Mouse (Mus musculus): ENCODE results near the gene Nprl3. TPM values are rescaled to one million over a fixed set of nuclear protein-coding genes. Genes with fewer than 3 reads are reported as not detected.

The Nprl3 gene
- total and polyA plus RNA-seq, 3 experiments, result 27.1 to 59.5 (median 27.2) TPM

DNA sequence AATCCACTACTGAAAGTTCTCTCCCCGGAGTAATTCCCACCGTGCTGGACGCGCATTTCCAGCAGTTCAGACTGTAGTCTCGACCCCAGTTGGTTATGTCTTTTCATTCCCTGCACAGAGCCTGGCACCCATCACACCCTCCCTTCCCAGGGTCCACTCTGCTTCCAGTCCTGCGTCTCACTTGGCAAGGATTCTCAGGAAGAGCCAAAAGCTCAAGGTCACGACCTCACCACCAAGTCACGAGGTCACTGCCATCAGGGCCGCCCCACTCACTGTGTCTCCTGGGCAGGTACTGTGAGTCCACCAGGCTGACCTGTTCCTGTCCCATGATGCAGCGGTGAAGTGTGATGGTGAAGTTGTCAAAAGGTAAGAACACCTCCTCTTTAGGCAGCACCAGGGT, 73.4 kb downstream of the Nprl3 start:
- TF ChIP-seq CTCF (IDR thresholded peaks at IDR 0.05), result no peak
- TF ChIP-seq POLR2A (IDR thresholded peaks at IDR 0.05; ENCODE audit: insufficient read depth, low read depth, low read length), result no peak
- no peak for TF ChIP-seq EP300 (IDR thresholded peaks at IDR 0.05; ENCODE audit: insufficient read depth, low read depth, low read length)
- no peak overlapping the region for H3K4me3 ChIP-seq
- H3K79me2 ChIP-seq (replicated peaks; ENCODE audit: control insufficient read depth, insufficient read depth, low read length), result no peaks in the 10 kb centered on the region
- no peaks in the 10 kb centered on the region for H3K36me3 ChIP-seq (ENCODE audit: control insufficient read depth, insufficient read depth, low read length)
- H3K4me1 ChIP-seq (ENCODE audit: control insufficient read depth, insufficient read depth, low read length), result no peaks in the 10 kb centered on the region
- 67% methylated on average over 10 of the region's 10 CpGs for WGBS
- DNase-seq, result no peak
- no peak overlapping the region for H3K27ac ChIP-seq
- no peak overlapping the region for H3K9ac ChIP-seq (ENCODE audit: low read depth, low read length)
- H3K27me3 ChIP-seq (ENCODE audit: control insufficient read depth, insufficient read depth, low read length), result no peaks in the 10 kb centered on the region
- intact Hi-C loops (cut with DNase I), result no loop called here

DNA sequence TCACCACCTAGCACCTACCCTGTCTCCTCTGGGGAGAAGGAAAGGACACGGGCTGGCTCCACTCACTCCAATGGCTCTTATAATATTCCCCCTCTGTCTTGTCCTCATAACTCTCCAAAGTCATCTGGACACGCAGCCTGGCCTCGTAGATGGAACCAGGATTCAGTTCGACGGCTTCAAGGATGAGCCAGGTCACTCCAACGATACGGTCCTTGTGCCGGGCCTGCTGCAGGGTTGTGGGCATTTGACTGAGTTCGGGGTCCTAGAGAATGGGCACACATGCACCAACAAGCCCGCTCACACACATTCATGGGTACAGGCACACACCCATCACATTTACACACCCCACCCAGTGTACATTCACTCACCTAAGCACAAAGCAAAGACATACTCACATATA, 74.4 kb downstream of the Nprl3 start:
- H3K4me3 ChIP-seq, result no peak overlapping the region

GRCm38 (mm10) chr11:32190603-32191110, 76.8 kb downstream of the Nprl3 start:
- 79% methylated on average over 13 of the region's 13 CpGs for WGBS
- TF ChIP-seq POLR2A (IDR thresholded peaks at IDR 0.05; ENCODE audit: insufficient read depth, low read depth, low read length) (no peak), CTCF (IDR thresholded peaks at IDR 0.05) (no peak), EP300 (IDR thresholded peaks at IDR 0.05; ENCODE audit: insufficient read depth, low read depth, low read length) (no peak)
- H3K4me1 ChIP-seq (ENCODE audit: control insufficient read depth, insufficient read depth, low read length), result no peaks in the 10 kb centered on the region
- H3K27ac ChIP-seq, result no peak overlapping the region
- intact Hi-C loops (cut with DNase I), result no loop called here
- H3K36me3 ChIP-seq (ENCODE audit: control insufficient read depth, insufficient read depth, low read length), result no peaks in the 10 kb centered on the region
- H3K27me3 ChIP-seq (ENCODE audit: control insufficient read depth, insufficient read depth, low read length), result no peaks in the 10 kb centered on the region
- no peak for DNase-seq
- no peak overlapping the region for H3K4me3 ChIP-seq
- H3K79me2 ChIP-seq (replicated peaks; ENCODE audit: control insufficient read depth, insufficient read depth, low read length), result no peaks in the 10 kb centered on the region
- no peak overlapping the region for H3K9ac ChIP-seq (ENCODE audit: low read depth, low read length)

More for the DNA sequence above, 74.4 kb downstream of the Nprl3 start:
- Histone ChIP-seq H3K4me1 (ENCODE audit: control insufficient read depth, insufficient read depth, low read length) (no peaks in the 10 kb centered on the region), H3K27ac (no peak overlapping the region), H3K27me3 (ENCODE audit: control insufficient read depth, insufficient read depth, low read length) (no peaks in the 10 kb centered on the region), H3K36me3 (ENCODE audit: control insufficient read depth, insufficient read depth, low read length) (no peaks in the 10 kb centered on the region), H3K79me2 (replicated peaks; ENCODE audit: control insufficient read depth, insufficient read depth, low read length) (no peaks in the 10 kb centered on the region), H3K9ac (ENCODE audit: low read depth, low read length) (no peak overlapping the region)
- WGBS, result 91% methylated on average over 10 of the region's 10 CpGs
- no peak for TF ChIP-seq POLR2A (IDR thresholded peaks at IDR 0.05; ENCODE audit: insufficient read depth, low read depth, low read length)
- no peak for TF ChIP-seq EP300 (IDR thresholded peaks at IDR 0.05; ENCODE audit: insufficient read depth, low read depth, low read length)
- TF ChIP-seq CTCF (IDR thresholded peaks at IDR 0.05), result no peak
- intact Hi-C loops (cut with DNase I), result no loop called here
- DNase-seq, result no peak

DNA sequence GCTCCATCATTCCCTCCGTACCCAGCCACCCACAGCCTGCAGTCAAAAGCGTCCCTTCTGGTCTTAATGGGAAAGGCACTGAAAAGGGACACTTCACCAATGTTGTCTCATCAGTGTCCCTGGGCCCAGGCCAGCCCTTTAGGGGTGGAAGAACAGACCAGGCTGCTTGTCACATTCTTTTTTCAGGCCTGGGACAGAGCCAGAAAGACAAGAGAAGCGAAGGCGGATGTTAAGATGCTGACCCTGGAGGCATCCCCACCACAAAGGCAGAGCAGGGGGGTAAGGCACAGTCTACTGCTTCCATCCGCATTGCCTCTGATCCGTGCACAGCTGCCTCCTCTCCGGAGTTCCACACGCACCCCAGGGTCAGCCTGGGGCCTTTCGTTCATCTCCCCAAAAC, 77.4 kb downstream of the Nprl3 start:
- no peaks in the 10 kb centered on the region for H3K36me3 ChIP-seq (ENCODE audit: control insufficient read depth, insufficient read depth, low read length)
- H3K79me2 ChIP-seq (replicated peaks; ENCODE audit: control insufficient read depth, insufficient read depth, low read length), result no peaks in the 10 kb centered on the region
- intact Hi-C loops (cut with DNase I), result no loop called here
- no peak overlapping the region for H3K27ac ChIP-seq
- no peaks in the 10 kb centered on the region for H3K4me1 ChIP-seq (ENCODE audit: control insufficient read depth, insufficient read depth, low read length)
- DNase-seq, result no peak
- H3K9ac ChIP-seq (ENCODE audit: low read depth, low read length), result no peak overlapping the region
- no peak overlapping the region for H3K4me3 ChIP-seq
- no peak for TF ChIP-seq CTCF (IDR thresholded peaks at IDR 0.05)
- TF ChIP-seq POLR2A (IDR thresholded peaks at IDR 0.05; ENCODE audit: insufficient read depth, low read depth, low read length), result no peak
- no peak for TF ChIP-seq EP300 (IDR thresholded peaks at IDR 0.05; ENCODE audit: insufficient read depth, low read depth, low read length)
- H3K27me3 ChIP-seq (ENCODE audit: control insufficient read depth, insufficient read depth, low read length), result no peaks in the 10 kb centered on the region
- WGBS, result 71% methylated on average over 9 of the region's 9 CpGs

GRCm38 (mm10) chr11:32189434-32189833, 78.1 kb downstream of the Nprl3 start:
- no peak overlapping the region for H3K27ac ChIP-seq
- H3K4me1 ChIP-seq (ENCODE audit: control insufficient read depth, insufficient read depth, low read length), result no peaks in the 10 kb centered on the region
- no peaks in the 10 kb centered on the region for H3K79me2 ChIP-seq (replicated peaks; ENCODE audit: control insufficient read depth, insufficient read depth, low read length)
- intact Hi-C loops (cut with DNase I), result loop anchor here (10.0 kb wide), 1 partner anchor 135 kb away; no protein-coding TSS in a partner anchor
- no peaks in the 10 kb centered on the region for H3K27me3 ChIP-seq (ENCODE audit: control insufficient read depth, insufficient read depth, low read length)
- H3K4me3 ChIP-seq, result no peak overlapping the region
- WGBS, result 81% methylated on average over 5 of the region's 5 CpGs
- no peak for DNase-seq
- TF ChIP-seq EP300 (IDR thresholded peaks at IDR 0.05; ENCODE audit: insufficient read depth, low read depth, low read length), result no peak
- TF ChIP-seq CTCF (IDR thresholded peaks at IDR 0.05), result no peak
- no peak for TF ChIP-seq POLR2A (IDR thresholded peaks at IDR 0.05; ENCODE audit: insufficient read depth, low read depth, low read length)
- no peak overlapping the region for H3K9ac ChIP-seq (ENCODE audit: low read depth, low read length)
- no peaks in the 10 kb centered on the region for H3K36me3 ChIP-seq (ENCODE audit: control insufficient read depth, insufficient read depth, low read length)

- H3K79me2 ChIP-seq (replicated peaks; ENCODE audit: control insufficient read depth, insufficient read depth, low read length), result no peaks in the 10 kb centered on the region
- no peak overlapping the region for H3K4me3 ChIP-seq
- TF ChIP-seq CTCF (IDR thresholded peaks at IDR 0.05), result no peak
- no peak for TF ChIP-seq EP300 (IDR thresholded peaks at IDR 0.05; ENCODE audit: insufficient read depth, low read depth, low read length)
- no peak for TF ChIP-seq POLR2A (IDR thresholded peaks at IDR 0.05; ENCODE audit: insufficient read depth, low read depth, low read length)
- intact Hi-C loops (cut with DNase I), result loop anchor here (10.0 kb wide), 1 partner anchor 136 kb away; no protein-coding TSS in a partner anchor
- no peak for DNase-seq
- H3K9ac ChIP-seq (ENCODE audit: low read depth, low read length), result no peak overlapping the region
- H3K4me1 ChIP-seq (ENCODE audit: control insufficient read depth, insufficient read depth, low read length), result no peaks in the 10 kb centered on the region
- H3K27me3 ChIP-seq (ENCODE audit: control insufficient read depth, insufficient read depth, low read length), result no peaks in the 10 kb centered on the region
- H3K27ac ChIP-seq, result no peak overlapping the region
- no peaks in the 10 kb centered on the region for H3K36me3 ChIP-seq (ENCODE audit: control insufficient read depth, insufficient read depth, low read length)
- WGBS, result 85% methylated on average over 12 of the region's 12 CpGs
Measured at GRCm38 (mm10) chr11:32188881-32189280, 78.6 kb downstream of the Nprl3 start.
